ENCODE assay signal across 8 mouse cellular contexts in the genomic region with DNA sequence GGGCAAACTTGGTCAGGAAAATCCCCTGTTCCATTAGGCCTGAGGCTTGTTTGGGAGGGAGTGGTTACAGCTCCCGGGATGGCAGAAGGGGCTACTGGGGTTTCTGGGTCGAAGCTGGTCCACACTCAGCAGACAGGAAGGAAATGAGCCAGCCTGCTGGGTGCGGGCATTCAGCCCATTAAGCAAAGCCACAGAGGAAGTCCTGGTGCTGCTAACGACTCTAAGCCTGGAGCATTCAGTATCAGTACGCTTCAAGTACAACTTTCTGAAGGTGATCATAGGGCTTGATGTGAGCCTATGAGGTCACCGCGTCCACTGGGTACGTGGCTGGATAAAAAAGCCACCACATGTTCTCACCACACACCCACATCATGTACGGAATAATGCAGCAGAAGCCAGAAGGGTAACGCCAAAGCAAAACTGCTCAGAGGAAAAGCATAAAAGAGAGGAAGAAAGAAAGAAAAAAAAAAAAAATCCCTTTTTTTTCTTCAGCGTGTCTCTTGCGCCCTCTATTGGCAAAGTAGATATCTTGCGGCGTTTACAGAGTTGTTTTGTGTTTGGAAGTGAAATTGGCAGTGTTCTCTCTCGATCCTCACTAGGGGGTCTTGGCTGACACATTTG.
DNase-seq lines count a peak whose midpoint lies in the region; ATAC-seq lines count a peak whose summit lies in the region.

No protein-coding gene starts in this region.

- H3K4me1 ChIP-seq in forebrain, embryonic 13.5 days: peaks cover 5% of the 10 kb centered on the region; the same call in 1 of the 2 replicates
- H3K4me1 ChIP-seq in hindbrain, embryonic 16.5 days (ENCODE audit: control insufficient read depth, insufficient read depth, low read depth, low read length): no peaks in the 10 kb centered on the region
- H3K4me1 ChIP-seq in midbrain, embryonic 14.5 days (ENCODE audit: control insufficient read depth, insufficient read depth, low read length): peaks cover 4% of the 10 kb centered on the region; the same call in 1 of the 2 replicates
- H3K4me1 ChIP-seq in stomach, embryonic 14.5 days (ENCODE audit: control insufficient read depth, insufficient read depth, low read length): no peaks in the 10 kb centered on the region

- peak; percentile 89 for ATAC-seq in forebrain, embryonic 13.5 days
- ATAC-seq in hindbrain, embryonic 16.5 days: peak; percentile 85
- ATAC-seq in midbrain, embryonic 14.5 days (ENCODE audit: low FRiP score, low TSS enrichment): no peak; the same call in 1 of the 2 replicates
- peak; percentile 28; the same call in 1 of the 2 replicates for ATAC-seq in stomach, embryonic 14.5 days (ENCODE audit: insufficient number of reproducible peaks, insufficient read depth, low FRiP score, low read depth)

- intact Hi-C loops in left cerebral cortex, postnatal 4 days (cut with DNase I): loop anchor here (5.0 to 10.0 kb wide), 4 partner anchors 139 to 978 kb away; a partner anchor contains a TSS

- H3K4me2 ChIP-seq in forebrain, embryonic 13.5 days: peak overlapping the region; percentile 48
- H3K4me2 ChIP-seq in hindbrain, embryonic 16.5 days (ENCODE audit: low read length): peak overlapping the region; percentile 52
- peak overlapping the region; percentile 37 for H3K4me2 ChIP-seq in midbrain, embryonic 14.5 days (ENCODE audit: low read length)
- H3K4me2 ChIP-seq in stomach, embryonic 14.5 days (replicated peaks; ENCODE audit: low read depth, low read length): peak overlapping the region; percentile 41

- no peaks in the 10 kb centered on the region for H3K9me3 ChIP-seq in forebrain, embryonic 13.5 days (replicated peaks)
- H3K9me3 ChIP-seq in hindbrain, embryonic 16.5 days (ENCODE audit: control insufficient read depth, low read length): no peaks in the 10 kb centered on the region
- no peaks in the 10 kb centered on the region for H3K9me3 ChIP-seq in midbrain, embryonic 14.5 days (ENCODE audit: control insufficient read depth, low read length)
- no peaks in the 10 kb centered on the region for H3K9me3 ChIP-seq in stomach, embryonic 14.5 days (ENCODE audit: control insufficient read depth, low read depth, low read length)

- H3K27me3 ChIP-seq in forebrain, embryonic 13.5 days: no peaks in the 10 kb centered on the region
- H3K27me3 ChIP-seq in hindbrain, embryonic 16.5 days (replicated peaks; ENCODE audit: control insufficient read depth, insufficient read depth, low read length): no peaks in the 10 kb centered on the region
- no peaks in the 10 kb centered on the region for H3K27me3 ChIP-seq in midbrain, embryonic 14.5 days (ENCODE audit: control insufficient read depth, insufficient read depth, low read length)
- no peaks in the 10 kb centered on the region for H3K27me3 ChIP-seq in stomach, embryonic 14.5 days (ENCODE audit: control insufficient read depth, insufficient read depth, low read length)

- WGBS in forebrain, embryonic 13.5 days: 30% methylated on average over 15 of the region's 15 CpGs
- 21% methylated on average over 15 of the region's 15 CpGs for WGBS in hindbrain, embryonic 16.5 days
- WGBS in midbrain, embryonic 14.5 days: 34% methylated on average over 15 of the region's 15 CpGs
- WGBS in stomach, embryonic 14.5 days: 24% methylated on average over 15 of the region's 15 CpGs

- H3K4me3 ChIP-seq in forebrain, embryonic 13.5 days: 0 out of 2 replicates have a peak overlapping the region, but pooled peaks have one; percentile 14
- peak overlapping the region; percentile 10; the same call in 1 of the 2 replicates for H3K4me3 ChIP-seq in hindbrain, embryonic 16.5 days (ENCODE audit: low read length)
- no peak overlapping the region for H3K4me3 ChIP-seq in midbrain, embryonic 14.5 days (replicated peaks; ENCODE audit: low read depth, low read length)
- peak overlapping the region; percentile 14; the same call in 1 of the 2 replicates for H3K4me3 ChIP-seq in stomach, embryonic 14.5 days (ENCODE audit: low read depth, low read length)

- no peak overlapping the region for H3K27ac ChIP-seq in forebrain, embryonic 13.5 days
- peak overlapping the region; percentile 9; the same call in 1 of the 2 replicates for H3K27ac ChIP-seq in hindbrain, embryonic 16.5 days (ENCODE audit: low read depth, low read length)
- H3K27ac ChIP-seq in midbrain, embryonic 14.5 days (replicated peaks; ENCODE audit: low read depth, low read length): 0 out of 2 replicates have a peak overlapping the region, but pooled peaks have one; percentile 38
- H3K27ac ChIP-seq in stomach, embryonic 14.5 days (ENCODE audit: low read length): no peak overlapping the region

- no peak overlapping the region for H3K9ac ChIP-seq in forebrain, embryonic 13.5 days
- H3K9ac ChIP-seq in hindbrain, embryonic 16.5 days (ENCODE audit: low read depth, low read length): peak overlapping the region; percentile 41; the same call in 1 of the 2 replicates
- 0 out of 2 replicates have a peak overlapping the region, but pooled peaks have one; percentile 34 for H3K9ac ChIP-seq in midbrain, embryonic 14.5 days (replicated peaks; ENCODE audit: low read length)
- no peak overlapping the region for H3K9ac ChIP-seq in stomach, embryonic 14.5 days (replicated peaks; ENCODE audit: low read depth, low read length)

- no peaks in the 10 kb centered on the region for H3K36me3 ChIP-seq in forebrain, embryonic 13.5 days (ENCODE audit: poor library complexity, severe bottlenecking)
- H3K36me3 ChIP-seq in hindbrain, embryonic 16.5 days (ENCODE audit: control insufficient read depth, insufficient read depth, low read length): no peaks in the 10 kb centered on the region
- no peaks in the 10 kb centered on the region for H3K36me3 ChIP-seq in midbrain, embryonic 14.5 days (ENCODE audit: control insufficient read depth, insufficient read depth, low read length)
- H3K36me3 ChIP-seq in stomach, embryonic 14.5 days (ENCODE audit: control insufficient read depth, insufficient read depth, low read length): no peaks in the 10 kb centered on the region

- DNase-seq in kidney, adult 18-20 months: peak; percentile 3
- no peak for DNase-seq in kidney, adult 11 months
- DNase-seq in brain, embryonic 18.5 days (ENCODE audit: low read depth, low spot score): peak; percentile 69
- peak; percentile 61 for DNase-seq in left cerebral cortex, postnatal 4 days
- DNase-seq in midbrain, embryonic 14.5 days: peak; percentile 88

Comparison
In these comparisons a context has a peak if more than half of its experiments do, and no peak if none do; other contexts are left out.
1. H3K27ac ChIP-seq: peak in hindbrain, embryonic 16.5 days (single experiment) and midbrain, embryonic 14.5 days (single experiment); none in forebrain, embryonic 13.5 days (single experiment) and stomach, embryonic 14.5 days (single experiment).
2. H3K9ac ChIP-seq: peak in hindbrain, embryonic 16.5 days (single experiment) and midbrain, embryonic 14.5 days (single experiment); none in forebrain, embryonic 13.5 days (single experiment) and stomach, embryonic 14.5 days (single experiment).
3. Peak in every context shown above with its lines, with median percentiles within 50 percentile points of each other: H3K4me2 ChIP-seq.